Mouse (Mus musculus) erythroblast, adult 5-6 weeks (primary cell): ENCODE results near the gene Col4a2. TPM values are rescaled to one million over a fixed set of nuclear protein-coding genes. Genes with fewer than 3 reads are reported as not detected.

Source experiments
- ATAC-seq: replicated peaks from 2 replicates; pipeline ENCODE4 v1.8.0; 2016; ENCODE audit warnings: moderate number of reproducible peaks, mild to moderate bottlenecking, moderate TSS enrichment, inconsistent platforms; ENCODE audit not compliant: poor library complexity, low FRiP score, severe bottlenecking
- total RNA-seq, 2 experiments: library from RNA; stranded (forward) in 1 of 2; stranded (reverse) in 1 of 2; fragments of 150-400 nt in 1 of 2; fragments of 200-764, 138-1000 nt in 1 of 2; gene quantifications; 2 replicates each; pipeline versions ENCODE4 v1.2.3 to v1.2.4; 2015 to 2017; ENCODE audit warnings: low replicate concordance in 2 of 2

Col4a2 gene
- total RNA-seq, 2 experiments from 2014 or later, result not detected

GRCm38 (mm10) chr8:11375749-11376438 lies 63.3 kb downstream of the Col4a2 start:
- no peak for ATAC-seq

GRCm38 (mm10) chr8:11377391-11378210 lies 65.0 kb downstream of the Col4a2 start:
- no peak for ATAC-seq

- ATAC-seq, result no peak
Observed at GRCm38 (mm10) chr8:11379590-11379989, 67.0 kb downstream of the Col4a2 start.

DNA sequence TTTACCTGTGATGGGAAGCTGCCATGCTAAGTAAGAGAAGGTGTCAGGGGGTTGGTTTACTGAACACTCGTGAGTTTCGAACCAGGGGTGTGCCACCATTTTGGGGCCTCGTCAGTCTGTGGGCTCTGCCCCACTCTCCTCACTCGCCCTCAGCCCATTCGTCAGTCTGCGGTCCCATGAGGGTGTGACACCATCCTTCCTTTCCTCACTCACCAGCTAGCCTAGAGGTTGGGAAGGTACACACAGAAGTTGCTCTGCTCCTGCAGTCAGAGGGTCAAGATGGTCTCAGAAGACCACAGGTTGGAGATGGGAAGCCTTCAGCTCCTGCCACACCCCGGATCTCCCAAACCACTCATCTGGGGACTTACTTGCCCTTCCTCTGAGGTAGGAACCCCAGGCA lies 68.9 kb downstream of the Col4a2 start:
- no peak for ATAC-seq

GRCm38 (mm10) chr8:11382059-11382810 lies 69.6 kb downstream of the Col4a2 start:
- ATAC-seq, result no peak

DNA sequence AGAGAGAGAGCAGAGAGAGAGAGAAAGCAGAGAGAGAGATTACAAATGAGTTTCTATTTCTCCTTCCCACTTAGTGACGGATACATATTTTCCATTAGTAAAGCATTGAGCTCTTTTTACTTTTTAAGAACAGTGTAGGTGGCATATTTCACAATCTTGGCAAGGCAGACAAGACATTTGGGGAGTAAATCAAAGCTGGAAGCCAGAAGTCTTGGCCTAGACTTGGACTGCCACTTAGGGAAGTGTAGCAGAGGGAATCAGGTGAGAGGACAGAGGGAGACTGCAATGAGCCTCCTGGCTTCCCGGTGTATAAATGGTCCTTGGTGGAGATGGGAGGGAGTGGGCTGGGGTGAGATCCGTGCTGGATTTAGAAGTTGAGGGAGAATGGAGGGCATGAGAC lies 70.3 kb downstream of the Col4a2 start:
- no peak for ATAC-seq

DNA sequence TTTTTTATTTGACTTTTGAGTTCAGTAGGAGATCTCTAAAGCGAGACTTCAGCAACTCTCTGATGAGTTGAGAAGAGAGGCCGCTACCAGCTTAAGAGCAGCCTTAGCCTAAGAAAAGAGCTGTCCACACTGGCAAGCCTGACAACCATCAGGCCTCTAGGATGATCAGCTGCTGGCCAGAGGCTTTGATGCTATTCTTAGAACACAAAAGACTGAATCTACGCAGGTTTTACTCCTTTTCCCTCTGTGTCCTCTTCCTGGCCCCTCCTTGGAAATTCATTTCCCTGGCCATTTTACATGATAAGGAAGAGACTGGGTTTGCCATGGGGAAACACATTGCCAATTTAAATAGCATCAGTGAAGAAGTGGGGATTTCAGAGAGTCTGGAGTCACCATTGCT lies 70.8 kb downstream of the Col4a2 start:
- no peak for ATAC-seq

GRCm38 (mm10) chr8:11384841-11385240 lies 72.2 kb downstream of the Col4a2 start:
- ATAC-seq, result no peak

DNA sequence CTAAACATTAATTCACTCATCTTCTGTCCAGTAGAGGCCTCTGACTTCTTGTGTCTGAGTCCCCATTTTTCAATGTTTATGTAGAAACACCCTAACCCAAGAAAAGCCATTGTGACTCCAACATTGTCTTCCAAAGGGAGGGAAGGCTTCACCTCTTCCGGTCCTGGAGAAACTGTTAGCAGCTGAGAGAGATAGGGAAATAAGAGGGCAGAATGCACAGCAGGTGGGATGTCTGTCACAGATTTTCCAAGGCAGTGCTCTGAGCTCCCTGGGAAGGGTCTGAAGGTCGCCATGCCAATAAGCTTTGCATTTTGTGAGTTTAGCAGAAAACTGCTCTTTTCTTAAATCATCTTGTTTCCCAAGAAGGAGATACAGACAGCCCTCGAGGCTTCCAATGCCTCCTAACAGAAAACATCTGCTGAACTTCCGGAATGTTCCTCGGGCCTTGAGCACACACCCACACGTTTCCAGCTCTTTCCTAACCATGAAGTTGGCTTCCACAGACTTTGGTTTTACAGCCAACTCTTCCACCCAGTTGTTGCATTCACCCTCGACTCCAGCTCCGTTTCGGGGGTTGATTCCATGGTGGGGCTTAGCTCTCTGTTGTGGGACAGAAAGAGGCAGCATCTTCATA lies 72.8 kb downstream of the Col4a2 start:
- no peak for ATAC-seq

- no peak for ATAC-seq
Observed at GRCm38 (mm10) chr8:11387282-11387681, 74.7 kb downstream of the Col4a2 start.

DNA sequence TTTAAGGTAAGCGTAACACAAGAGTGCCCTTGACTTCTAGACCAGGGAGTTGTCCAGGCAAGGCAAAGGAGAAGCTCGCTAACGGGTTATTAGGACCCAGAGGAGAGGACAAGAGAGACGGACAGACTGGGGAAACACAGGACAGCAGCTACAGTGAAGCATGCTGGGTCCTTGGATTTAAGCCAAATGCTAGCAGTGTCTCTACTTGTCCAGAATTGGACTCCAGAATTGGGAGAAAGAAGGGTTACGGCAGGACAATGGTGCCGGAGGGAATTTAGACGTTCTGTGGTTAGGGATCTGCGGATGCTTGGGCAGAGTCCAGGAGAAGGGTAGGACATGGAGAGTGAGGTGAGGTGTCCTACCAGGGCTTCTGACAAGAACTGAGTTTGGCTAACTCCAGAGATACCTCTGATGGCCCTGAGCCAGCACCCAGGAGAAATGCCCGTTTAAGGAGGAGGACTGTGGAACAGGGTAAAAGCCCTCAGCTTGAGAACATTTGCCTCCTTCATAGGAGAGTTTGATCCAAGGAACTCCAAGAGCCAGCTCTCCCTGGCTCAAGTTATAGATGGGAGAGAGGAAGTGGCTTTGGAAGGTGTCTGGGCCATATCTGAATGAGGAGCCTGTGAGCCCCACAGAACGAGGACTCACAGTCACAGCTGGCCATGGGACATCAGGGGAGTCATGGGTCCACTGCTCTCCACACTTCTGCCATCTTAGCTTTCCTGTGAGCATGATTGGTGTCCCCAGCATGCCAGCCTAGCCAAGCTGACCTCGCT lies 76.9 kb downstream of the Col4a2 start:
- ATAC-seq, result no peak

DNA sequence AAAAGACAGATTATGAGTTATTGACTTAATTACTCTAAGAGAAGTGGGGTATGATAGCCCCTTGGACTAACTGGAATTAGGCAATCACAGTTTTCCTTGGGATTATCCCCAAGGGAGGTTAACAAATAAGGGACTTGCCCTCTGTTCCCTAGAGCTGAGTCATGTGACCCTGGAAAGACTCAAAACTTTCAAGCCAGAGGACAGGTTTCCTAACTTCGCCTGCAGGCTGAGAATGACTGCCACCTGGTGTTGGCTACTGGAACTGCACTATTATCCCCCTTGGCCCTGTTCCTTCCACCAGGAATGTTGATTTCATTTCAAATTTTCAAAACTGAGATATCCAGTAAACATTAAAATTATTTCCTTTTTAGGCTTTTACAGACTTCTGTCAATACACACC lies 80.1 kb downstream of the Col4a2 start:
- no peak for ATAC-seq

- ATAC-seq, result no peak
Observed at GRCm38 (mm10) chr8:11393161-11393560, 80.6 kb downstream of the Col4a2 start.

DNA sequence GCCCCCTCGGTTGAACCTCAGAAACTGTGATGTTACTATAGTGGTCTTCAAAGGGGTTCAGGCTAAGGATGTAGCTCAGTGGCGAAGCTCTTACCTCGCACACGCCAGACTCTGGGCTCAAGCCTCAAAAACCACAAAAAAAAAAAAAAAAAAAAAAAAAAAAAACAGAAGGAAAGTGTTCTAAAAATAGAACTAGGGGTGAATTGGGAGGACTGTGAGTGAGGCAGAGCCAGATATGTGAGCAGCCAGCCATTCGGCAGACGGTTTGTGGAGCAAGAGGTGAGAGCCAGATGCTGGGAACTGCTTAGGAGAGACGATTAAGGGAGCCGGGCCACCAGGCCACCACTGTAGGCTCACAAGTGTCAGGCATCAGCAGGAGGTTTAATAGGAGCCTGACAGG lies 81.0 kb downstream of the Col4a2 start:
- no peak for ATAC-seq

DNA sequence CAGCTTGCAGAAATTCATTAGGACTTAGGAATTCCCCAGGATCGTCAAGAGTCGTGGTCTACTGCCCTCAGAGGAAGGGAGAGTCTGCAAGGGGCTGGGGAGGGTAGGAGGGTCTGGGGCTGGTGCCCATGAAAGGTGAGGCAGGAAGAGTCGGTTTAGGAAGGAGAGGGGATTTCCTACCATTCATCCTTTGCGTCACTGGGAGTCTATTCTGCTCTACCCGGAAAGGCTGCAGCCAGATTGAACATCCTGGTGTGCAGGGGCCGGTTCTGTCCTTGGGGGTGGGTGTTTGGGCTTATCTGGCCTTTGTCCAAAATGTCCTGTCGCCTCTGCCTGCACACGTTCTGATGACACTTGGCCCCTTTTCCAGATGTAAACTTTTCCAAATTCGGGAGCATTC lies 82.2 kb downstream of the Col4a2 start:
- no peak for ATAC-seq

GRCm38 (mm10) chr8:11395601-11396000 lies 83.0 kb downstream of the Col4a2 start:
- no peak for ATAC-seq

DNA sequence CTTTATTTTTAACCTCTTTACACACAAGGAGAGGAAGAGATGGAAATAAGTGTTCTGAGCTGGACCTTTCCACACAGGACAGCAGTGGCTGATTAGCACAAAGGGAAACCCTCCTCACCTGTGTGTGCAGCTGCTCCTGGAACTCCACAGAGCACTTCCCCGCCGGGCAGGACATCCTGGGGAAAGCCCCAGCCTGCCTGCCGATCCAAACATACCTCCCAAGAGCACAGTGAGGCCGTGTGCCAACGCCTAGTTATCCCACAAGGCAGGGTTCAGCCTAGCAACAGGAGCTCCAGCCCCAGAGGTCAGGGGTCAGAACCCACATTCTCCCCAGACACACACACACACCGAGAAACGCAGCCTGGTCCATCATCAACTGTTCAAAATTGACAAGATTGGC lies 83.5 kb downstream of the Col4a2 start:
- no peak for ATAC-seq

DNA sequence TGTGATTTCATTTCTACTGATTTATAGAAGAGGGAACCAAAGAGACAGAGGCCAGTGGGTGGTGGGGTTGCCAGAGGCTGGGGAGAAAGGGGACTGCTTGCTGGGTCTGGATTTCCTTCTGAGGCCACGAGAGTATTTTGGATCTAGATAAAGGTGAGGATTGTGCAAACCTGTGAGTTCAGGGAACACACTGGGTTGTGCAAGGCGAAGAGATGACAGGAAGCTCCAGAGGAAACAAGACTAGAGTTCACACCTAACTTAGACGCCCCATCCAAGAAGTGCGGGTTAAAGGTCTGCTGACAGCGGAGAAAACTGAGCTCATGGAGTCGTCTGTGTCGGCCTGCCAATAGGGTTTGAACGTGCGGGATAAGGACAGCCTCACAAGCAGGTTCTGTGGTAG lies 84.5 kb downstream of the Col4a2 start:
- ATAC-seq, result no peak

DNA sequence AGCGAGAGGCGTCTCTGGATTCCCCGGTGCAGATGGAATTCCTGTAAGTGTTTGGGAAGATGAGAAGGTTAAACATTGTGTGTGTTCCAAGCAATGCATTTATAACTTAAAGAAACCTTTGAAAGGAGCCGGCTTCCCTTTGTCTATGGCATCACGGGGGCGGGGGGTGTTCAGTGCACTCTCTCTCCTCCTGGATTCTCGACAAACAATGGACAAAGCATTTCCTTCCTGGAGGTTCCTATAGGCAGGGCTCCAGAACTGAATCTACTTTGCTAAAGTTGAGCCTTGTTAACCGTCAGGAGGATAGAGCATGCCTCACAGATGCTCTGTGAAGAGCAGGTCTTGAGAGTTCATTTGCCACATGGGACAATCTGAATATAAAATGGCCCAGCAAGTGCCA lies 87.1 kb downstream of the Col4a2 start:
- no peak for ATAC-seq

GRCm38 (mm10) chr8:11400244-11400643 lies 87.6 kb downstream of the Col4a2 start:
- ATAC-seq, result no peak
